Mouse (Mus musculus) thymus, postnatal 10 days (tissue): ENCODE results near the gene Naaladl1.

Experiments
- DNase-seq, 2 experiments: peaks; one replicate each; pipeline ENCODE4 v3.0.0; 2021; ENCODE audit warnings: low spot score in 2 of 2

Naaladl1 gene

DNA sequence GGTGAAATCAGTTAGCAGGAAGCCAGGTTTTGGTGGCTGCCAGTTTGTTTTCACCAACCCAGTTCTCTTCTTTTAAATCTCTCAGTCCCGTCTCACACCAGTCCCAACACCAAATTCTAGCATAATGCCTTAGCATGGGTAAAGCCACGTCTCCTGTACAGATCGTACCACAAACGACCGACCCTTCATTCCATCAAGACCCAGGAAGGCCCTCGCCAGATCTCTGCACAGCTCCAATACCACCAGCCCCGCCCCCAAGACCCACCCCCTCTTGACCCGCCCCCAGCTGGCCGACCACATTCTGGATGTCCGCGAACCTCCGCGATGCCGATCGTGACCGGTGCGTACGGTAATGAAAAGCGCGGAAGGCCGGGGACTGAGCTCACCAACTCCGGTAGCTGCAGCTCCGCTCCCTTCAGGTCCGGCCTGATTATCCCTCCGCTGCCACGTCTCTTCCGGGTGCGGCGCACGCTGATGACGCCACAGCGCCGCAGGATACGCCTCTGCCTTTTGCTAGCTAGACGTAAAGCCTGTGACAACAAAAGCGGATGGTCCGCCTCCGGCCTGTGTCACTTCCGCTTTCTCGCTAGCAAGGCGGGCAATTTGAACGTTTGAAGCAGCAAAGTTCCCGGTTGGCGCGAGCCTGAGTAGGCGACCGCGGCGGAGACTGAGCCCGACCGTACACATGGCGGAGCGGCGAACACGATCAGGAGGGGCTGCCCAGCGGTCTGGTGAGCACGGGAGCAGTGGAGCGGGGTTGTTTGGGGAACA is 20.9 kb upstream of the Naaladl1 start, which contains the start of the genes Zfpl1 and Cdca5:
Gene Zfpl1, minus strand, starts transcription at position 479 of the 771 bp plus-strand sequence.
Gene Cdca5, plus strand, starts transcription at position 506 of the 771 bp plus-strand sequence.
- DNase-seq, result peak; percentile 94 to 96

DNA sequence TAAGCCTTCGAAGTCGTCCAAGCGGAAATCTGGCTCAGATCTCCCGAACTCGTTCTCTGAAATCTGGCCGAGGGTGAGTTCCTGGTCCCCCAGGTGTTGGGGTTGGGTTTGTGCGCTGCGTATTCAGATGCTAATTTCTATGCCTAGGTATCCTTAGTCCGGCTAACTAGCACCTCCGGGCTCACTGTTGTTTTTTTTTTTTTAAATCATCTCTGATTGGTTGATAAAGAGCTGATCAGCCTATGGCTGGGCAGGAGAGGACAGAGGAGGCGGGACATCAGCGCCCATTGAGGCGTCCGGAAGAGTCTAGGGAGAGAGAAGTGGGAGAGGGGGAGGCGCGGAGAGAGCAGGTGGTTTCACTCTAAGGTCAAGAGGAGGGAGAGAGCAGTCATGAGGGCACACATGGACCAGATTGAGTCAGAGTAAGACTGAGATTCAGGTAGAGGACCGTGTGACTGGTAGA is 20.1 kb upstream of the Naaladl1 start:
- DNase-seq, result peak; percentile 52 to 55

DNA sequence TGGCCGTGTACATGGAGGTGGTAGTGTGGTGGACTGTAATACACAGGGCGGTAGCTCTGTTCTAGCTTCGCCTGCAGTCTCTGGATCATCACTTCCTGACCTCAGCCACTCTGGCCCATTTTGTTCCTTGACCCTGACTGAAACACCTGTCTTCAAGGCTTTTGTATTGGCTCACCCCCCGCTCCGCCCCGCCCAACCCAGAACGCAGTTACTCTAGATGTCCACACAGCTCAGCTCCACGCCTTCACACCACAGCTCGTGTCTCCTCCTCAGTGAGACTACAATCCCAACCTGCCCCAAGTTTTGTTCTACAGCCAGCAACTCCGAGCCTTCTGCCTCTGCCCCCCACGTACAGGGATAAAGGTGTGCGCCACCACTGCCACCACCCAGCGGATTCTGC is 16.7 kb upstream of the Naaladl1 start:
- DNase-seq, result no peak

DNA sequence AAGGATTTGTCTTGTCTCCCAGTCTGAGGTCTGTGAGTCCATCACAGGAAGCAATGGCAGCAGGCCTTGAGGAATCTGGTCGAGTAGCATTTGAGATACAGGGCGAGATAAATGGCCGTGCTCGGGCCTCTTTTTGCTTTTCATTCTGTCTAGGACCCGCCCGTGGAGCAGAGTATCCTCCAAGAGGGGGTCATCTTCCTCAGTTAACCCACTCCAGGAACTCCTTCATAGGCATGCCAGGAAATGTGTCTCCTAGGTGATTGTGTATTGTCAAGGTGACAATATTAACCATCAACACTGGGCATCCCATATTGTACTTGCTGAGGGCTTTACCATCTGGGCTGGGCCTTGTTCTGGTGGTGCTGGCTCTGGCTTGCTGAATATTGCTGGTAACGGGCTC is 11.5 kb upstream of the Naaladl1 start, which contains the start of gene AC131692.1:
Gene AC131692.1, plus strand, starts transcription at position 301 of the 400 bp plus-strand sequence.
- DNase-seq, result no peak

DNA sequence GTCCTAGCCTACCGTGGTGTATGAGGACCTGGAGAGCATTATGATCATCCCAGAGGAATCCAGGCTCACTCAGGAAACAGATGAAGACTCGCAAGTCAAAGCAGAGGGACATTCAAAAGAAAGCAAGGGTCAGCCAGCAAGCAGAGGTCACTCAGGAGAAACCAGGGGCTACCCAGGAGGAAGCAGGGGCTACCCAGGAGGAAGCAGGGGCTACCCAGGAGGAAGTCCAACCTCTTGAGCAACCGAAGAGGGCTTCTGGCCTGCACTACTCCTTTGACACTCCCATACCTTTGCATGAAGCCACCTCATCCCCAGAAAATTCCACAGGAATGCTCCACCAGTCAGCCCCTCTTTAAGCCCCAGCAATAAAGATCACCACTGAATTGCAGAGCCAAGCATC is 7.7 kb upstream of the Naaladl1 start:
- no peak for DNase-seq

DNA sequence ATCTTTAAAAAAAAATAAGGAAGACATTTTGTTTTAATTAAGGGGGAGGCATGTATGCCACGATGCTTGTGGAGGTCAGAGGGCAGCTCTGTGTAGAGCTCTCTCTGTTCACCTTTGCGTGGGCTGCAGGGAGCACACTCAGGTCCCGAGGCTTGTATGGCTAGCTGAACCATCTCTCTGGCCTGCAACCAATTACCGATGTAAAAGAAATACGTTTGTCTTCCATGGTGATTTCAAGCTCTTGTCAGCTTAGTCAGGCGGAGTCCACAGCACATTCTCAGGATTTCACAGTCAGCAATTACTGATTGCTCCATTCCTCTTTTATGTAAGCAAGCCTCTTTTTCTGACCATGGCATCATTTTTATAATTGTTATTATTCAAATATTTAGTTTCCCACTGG is 4.4 kb upstream of the Naaladl1 start:
- DNase-seq, result no peak

DNA sequence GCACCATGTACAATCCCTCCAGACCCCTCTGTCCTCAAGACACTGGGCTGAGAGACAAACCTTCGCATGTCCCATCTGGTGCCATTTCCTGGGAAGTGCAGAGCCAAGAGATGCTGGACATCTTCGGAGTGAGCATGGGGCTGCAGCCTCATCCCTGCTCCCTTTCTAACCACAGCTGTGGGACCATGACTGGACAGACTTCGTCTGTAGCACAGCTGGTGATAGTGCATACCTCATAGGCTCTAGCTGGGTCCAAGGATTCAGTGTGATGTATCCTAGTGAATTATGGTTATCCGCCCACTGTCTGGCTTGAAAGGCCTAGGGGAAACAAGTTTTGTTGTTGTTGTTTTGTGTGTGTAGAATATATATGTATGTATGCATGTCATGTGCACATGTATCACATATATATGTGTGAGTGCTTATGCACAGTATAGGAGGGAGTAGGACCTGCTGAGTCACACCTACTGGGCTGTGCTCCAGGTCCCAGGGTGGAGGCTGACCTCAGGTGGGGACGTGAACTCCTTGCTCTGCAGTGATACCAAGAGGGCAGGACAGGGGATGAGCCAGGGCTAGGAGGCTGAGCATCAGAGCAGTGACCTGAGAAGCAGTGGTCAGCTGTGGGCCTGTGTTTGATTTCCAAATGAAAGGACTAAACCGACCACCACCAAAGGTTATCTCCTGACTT is 3.3 kb upstream of the Naaladl1 start:
- DNase-seq, result no peak

DNA sequence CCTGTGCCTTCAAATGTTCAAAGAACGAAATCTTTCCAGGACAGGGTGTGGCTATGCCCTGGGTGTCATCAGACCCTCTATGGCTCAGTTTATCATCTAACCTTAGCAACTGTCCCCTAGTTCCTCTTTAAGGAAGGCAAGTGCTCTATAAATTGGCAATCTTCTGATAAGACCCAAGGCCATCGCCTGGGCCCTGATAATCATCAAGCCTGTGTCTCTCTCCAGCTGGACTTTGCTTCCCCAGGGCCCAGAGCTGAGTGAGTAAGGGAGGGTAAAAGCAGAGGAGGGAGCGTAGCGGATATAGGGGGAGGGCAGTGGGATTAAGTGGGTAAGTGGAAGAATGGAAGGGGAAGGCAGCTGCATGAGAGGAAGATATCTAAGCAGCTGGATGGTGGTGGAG is 1.1 kb upstream of the Naaladl1 start:
- DNase-seq, result no peak

DNA sequence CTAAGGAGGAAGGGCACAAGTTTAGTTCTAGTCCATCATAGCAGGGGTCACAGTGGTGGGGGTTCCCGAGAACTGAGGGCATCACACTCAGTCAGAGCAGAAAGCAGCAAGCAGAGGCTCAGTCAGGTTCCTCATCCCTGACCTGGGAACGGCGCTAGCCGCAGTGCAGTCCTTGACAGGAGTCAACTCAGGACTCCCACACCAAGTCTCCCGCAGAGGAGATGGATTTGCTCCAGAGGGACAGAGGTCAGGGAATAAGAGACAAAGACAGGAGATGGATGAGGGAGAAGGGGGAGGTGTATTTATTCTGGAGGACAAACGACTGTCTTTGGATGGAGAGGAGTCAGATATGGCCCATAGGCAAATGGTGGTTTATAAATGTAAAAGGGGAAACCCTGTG is 7.5 kb downstream of the Naaladl1 start:
- DNase-seq, result no peak

DNA sequence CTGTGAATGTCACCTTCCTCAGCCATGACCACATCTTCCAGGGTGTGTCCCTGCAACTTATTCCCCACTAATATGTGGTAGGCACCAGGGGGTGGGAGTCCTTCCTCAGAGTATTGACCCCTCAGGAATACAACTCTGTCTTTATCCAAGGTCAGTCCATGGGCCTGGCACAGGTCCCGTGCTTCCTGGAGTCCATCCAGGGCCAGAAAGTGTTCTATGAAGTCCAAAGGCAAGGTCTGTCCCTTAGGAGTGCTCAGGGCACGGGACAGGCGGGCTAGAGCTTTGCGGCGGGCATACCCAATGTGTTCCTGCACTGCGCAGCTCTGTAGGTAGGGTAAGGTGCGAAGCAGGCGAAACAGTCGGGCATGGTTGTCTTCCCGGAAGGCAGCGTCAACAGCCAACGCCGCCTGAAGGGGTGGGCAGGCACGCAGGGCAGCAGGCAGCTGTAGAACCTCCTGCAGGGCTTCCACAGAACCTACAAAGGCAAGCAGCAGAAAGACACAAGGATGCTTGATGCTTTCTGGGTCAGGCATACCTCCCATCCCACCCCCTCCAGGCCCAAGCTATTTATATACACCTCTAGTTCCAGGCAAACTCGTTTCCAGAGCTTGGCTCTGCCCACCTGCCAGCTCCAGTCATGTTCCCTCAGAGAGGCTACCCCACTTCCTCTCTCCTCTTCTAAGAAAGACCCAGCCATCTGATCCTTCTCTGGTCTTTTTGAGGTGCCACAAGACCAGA is 10.7 kb downstream of the Naaladl1 start:
- no peak for DNase-seq

DNA sequence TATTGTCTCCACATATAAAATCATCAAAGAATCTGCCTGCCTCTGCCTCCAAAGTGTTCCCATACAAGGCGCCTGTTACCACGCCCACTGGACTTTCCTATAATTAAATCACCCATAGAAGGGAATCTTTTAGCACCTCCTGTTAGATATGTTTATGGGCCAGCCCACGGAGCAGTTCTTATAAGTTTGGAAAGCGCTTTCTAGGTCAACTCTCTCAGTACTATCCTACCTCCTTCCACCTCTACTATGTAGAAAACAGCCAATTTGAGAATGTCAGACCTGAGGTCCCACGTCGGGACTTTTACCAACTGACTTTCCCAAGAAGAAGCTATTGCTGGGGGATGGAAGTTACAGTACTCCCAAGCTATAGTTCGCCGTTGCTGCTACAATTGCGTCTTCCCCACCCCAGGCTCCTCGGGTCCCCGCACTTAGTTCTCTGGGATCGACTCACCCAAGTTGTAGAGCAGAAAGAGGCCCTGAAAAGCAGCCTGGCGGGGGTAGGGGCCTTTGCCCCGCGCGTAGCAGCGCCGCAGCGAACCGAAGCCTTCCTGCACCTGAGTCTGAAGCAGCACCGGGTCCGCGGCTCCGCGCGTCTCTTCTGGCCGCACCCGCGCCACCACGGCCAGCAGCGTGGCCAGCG is 11.9 kb downstream of the Naaladl1 start:
- peak in 1 of 2 experiments; percentile 33 for DNase-seq

DNA sequence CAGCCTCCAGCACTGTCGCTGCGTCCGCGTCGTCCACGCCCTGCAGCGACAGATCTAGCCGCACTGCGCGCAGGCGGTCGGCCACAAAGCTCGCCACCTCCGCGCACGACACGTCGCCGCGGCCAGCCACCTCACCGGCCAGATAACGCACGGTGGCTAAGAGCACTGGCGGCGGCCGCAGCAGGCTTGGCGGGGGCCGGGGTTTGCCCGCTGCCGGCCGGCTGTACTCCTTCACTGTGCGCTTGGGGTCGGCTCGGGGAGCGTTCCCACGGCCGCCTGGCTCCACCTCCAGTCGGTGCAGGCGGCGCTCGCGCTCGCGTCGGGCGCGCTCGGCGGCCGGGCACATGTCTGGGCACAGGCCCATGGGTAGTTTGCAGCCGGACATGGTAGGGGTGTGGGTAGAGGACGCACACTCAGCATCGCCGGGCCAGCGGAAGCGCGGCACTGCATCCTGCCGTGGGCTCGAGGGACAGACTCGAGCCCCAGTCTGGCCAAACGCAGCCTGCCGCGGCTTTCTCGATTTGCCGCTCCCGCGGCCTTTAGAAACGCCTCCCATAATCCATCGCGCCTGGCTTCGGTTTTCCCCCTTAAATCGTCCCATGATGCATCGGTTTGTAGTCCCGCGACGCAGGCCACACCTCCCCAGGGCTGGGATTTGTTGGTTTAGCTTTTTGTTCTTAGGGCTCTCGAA is 12.5 kb downstream of the Naaladl1 start, which contains the start of gene Sac3d1:
Gene Sac3d1, minus strand, starts transcription at position 665 of the 691 bp plus-strand sequence.
- peak; percentile 83 for DNase-seq

DNA sequence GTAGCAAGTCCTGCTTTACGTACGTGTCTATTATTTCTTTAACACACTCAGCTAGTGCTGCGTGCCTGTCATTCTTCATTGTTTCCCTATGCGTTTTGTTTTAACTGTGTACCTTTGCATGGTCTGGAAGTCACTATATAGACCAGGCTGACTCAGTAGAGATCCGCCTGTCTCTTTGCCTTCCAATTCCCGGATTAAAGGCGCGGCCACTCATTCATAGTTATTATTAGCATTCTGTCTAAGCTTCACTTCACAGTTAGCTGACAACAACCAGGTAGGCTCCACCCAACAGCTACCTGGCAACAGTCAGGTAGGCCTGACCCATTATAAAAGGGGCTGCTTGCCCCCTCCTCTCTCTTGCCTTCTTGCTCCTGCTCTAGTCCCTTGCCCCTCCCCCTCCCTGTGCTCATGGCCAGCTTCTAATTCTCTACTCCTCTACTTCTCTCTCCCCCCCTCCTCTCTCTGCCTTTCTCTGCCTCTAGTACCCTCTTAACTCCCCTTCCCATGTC is 13.1 kb downstream of the Naaladl1 start:
- no peak for DNase-seq

DNA sequence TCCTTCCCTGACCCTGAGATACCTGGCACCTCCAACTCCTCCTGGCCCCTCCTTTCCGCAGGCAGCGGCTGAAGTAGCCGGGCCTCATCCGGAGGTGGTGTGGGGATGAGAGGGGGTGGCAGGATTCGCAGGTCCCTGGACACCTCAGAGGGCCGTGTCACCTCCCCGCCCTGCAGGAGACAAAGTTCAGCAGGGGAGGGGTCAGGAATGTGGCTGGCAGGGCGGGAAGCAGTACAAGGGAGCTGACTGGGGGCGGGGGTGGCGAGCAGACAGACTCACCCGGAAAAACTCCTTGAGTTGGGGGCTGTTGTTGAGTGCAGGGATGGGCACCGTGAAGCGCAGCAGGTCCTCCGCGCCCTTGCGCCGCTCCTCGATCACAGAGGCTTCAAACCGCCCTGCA is 16.2 kb downstream of the Naaladl1 start:
- DNase-seq, result no peak

DNA sequence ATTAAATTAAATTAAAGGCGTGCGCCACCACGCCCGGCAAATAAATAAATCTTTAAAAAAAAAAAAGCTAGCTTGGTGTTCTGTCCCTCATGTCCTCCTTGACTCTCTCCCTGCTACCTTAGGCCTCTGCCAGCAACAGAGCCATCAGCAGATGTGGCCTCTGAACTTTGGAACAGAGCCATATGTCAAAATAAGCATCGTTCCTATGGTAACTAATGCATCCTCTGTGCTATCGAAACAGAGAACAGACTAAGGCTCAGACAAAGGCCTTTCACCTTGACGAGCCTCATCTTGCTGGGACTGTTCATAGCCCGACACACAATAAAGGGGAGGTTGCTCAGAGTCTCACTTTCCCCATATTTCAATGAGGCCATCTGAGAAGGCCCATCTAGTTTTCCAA is 17.7 kb downstream of the Naaladl1 start:
- DNase-seq, result no peak

DNA sequence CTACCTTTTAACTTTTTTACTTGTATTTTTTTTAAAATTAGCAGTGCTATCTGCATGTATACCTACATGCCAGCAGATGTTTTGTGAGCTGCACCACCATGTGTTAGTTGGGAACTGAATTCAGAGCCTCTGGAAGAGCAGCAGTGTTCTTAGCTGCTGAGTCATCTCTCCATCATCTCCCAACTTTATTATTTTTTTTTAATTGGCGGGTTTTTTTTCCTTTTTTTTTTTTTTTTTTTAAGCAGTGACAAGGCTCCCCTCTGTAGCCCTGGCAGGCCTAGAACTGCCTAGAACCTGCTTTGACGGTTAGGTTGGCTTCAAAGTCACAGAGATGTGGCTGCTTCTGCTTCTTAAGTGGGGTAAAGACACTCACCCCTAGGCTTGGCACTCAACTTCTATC is 19.3 kb downstream of the Naaladl1 start:
- DNase-seq, result no peak

DNA sequence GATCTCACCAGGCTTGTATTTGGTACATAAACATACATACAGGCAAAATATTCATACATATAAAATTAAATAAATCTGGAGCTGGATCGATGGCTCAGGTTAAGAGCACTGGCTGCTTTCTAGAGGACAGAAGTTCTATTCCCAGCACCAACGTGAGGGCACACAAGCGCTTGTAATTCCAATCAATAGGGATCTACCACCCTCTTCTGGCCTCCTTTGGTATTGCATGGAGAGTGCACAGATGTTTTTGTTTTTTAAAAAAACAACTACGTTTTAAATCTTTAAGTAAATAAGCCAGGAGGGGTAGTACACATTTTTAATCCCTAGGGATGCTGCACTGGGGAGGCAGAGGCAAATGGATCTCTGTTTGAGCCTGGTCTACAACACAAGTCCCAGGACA is 20.7 kb downstream of the Naaladl1 start:
- peak; percentile 31 to 69 for DNase-seq

DNA sequence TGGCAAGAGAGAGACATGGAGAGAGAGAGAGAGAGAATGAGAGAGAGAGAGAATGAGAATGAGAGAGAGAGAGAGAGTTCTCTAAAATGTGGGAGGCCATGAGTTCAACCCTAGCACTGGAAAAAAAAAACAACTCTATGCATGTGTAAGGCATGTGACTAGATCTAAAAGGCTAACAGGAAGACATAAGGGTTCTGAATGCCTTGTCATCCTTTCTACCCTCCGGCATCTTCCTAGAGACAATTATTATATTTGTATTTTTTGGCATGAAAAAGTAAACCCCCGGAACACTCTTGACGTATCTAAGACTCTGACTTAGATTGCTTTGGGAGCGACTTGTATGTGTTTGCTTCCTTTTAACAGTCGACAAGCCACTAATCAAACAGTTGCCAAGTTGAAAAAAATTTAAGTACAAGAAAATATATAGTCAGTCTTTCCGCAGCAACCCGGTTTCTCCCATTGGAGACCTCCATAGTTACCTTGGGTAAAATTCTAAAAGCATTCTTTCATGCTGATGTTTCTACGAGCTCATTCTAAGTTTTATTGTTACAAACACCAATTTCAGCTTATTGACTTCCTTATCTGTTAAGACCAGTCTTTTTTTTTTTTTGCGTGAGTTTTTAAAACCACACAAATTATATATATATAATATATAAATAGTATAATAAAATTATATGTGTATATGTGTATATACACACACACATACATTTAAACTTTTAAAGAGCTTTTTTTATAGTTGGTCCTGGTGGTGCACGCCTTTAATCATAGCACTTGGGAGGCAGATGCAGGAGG is 21.4 kb downstream of the Naaladl1 start:
- DNase-seq, result no peak

DNA sequence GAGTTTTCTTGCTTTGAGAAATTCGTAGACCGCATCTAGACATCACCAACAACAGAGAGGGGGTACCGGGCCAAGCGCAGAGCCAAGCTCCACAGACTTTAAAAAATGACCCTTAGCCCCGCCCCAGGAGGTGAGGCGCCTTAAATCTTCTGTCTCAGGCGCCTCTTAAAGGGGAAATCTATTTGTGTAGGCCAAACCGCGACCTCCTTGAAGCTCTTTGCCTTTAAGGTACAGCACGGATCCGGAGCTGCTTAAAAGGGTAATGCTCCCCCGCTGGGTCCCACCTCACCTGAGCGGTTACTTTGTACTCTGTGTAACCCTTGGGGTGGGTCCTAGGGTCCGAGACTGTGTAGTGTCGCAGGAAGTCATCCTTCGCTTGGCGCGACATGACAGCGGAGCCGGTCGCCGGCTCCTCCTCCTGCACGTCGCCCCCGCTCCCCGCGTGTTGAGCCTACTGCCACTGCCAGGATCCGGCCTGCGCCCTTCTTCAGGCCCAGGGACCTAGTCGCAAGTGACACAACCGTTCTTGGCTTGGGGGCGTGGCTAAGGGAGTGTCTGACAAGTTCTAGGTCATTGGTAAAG is 22.3 kb downstream of the Naaladl1 start, which contains the start of gene Snx15:
Gene Snx15, minus strand, starts transcription at position 545 of the 582 bp plus-strand sequence.
- DNase-seq, result peak; percentile 95 to 97
